Mouse (Mus musculus) heart, embryonic 14.5 days (tissue): ENCODE data around the gene Vcpkmt. TPM values are rescaled to one million over a fixed set of nuclear protein-coding genes. Genes with fewer than 3 reads are reported as not detected.

Experiments
- ATAC-seq: fragments of 200-750 bp; cut with Nextera tagmentation; 2 replicates; pipeline ENCODE4 v1.8.0; 2017; ENCODE audit warnings: low read depth, moderate TSS enrichment; ENCODE audit not compliant: insufficient number of reproducible peaks, insufficient read depth, low FRiP score
- H3K27ac ChIP-seq, 2 experiments: fragments of 200-500 bp in 1 of 2; fragments of 300-500 bp in 1 of 2; sonication (generic) in 1 of 2; replicated peaks in 1 of 2; 2 replicates each; pipeline ENCODE4 v1.5.1; 2012 to 2014; ENCODE audit warnings: low read depth in 2 of 2, low read length in 2 of 2, control low read depth in 1 of 2, mild to moderate bottlenecking in 1 of 2, mixed read lengths in 1 of 2; ENCODE audit not compliant: control insufficient read depth in 1 of 2, insufficient read depth in 1 of 2
- H3K27me3 ChIP-seq: fragments of 300-500 bp; sonication (generic); 2 replicates; pipeline ENCODE4 v1.6.1; 2014; ENCODE audit warnings: mild to moderate bottlenecking, low read length, control low read depth; ENCODE audit not compliant: control insufficient read depth, insufficient read depth
- H3K36me3 ChIP-seq: fragments of 300-500 bp; sonication (generic); 2 replicates; pipeline ENCODE4 v1.6.1; 2014; ENCODE audit warnings: mild to moderate bottlenecking, control low read depth, low read length, mixed read lengths; ENCODE audit not compliant: control insufficient read depth, insufficient read depth
- H3K4me1 ChIP-seq, 2 experiments: fragments of 200-500 bp in 1 of 2; fragments of 300-500 bp in 1 of 2; sonication (generic) in 1 of 2; 2 replicates each; pipeline ENCODE4 v1.6.1; 2012 to 2014; ENCODE audit warnings: low read length in 2 of 2, control low read depth in 1 of 2, mixed read lengths in 1 of 2; ENCODE audit not compliant: control insufficient read depth in 2 of 2, insufficient read depth in 2 of 2
- H3K4me2 ChIP-seq: fragments of 300-500 bp; sonication (generic); 2 replicates; pipeline ENCODE4 v1.6.1; 2014; ENCODE audit warnings: mild to moderate bottlenecking, low read length
- H3K4me3 ChIP-seq, 2 experiments: fragments of 200-500 bp in 1 of 2; fragments of 300-500 bp in 1 of 2; sonication (generic) in 1 of 2; 2 replicates each; pipeline ENCODE4 v1.5.1; 2012 to 2014; ENCODE audit warnings: low read length in 2 of 2, mild to moderate bottlenecking in 2 of 2, control low read depth in 1 of 2, low read depth in 1 of 2, moderate library complexity in 1 of 2; ENCODE audit not compliant: control insufficient read depth in 1 of 2, insufficient read depth in 1 of 2
- H3K9ac ChIP-seq: fragments of 300-500 bp; sonication (generic); 2 replicates; pipeline ENCODE4 v1.6.1; 2014; ENCODE audit warnings: mild to moderate bottlenecking, low read length
- H3K9me3 ChIP-seq: fragments of 300-500 bp; sonication (generic); 2 replicates; pipeline ENCODE4 v1.6.1; 2016; ENCODE audit warnings: low read length, control low read depth; ENCODE audit not compliant: control insufficient read depth
- WGBS: fragments of 180-500 bp; shearing (Covaris S2); extraction: QIAGEN DNeasy Blood & Tissue Kit; methylation state at CpG from one replicate; pipeline ENCODE4 v1.1.7; 2014; 5-methylcytosine and 5-hydroxymethylcytosine counted together
- microRNA-seq: library from miRNA; unstranded; fragments of <30 nt; microRNA quantifications from one replicate; pipeline ENCODE4, GENCODE M21; 2016
- polyA plus RNA-seq: library from polyadenylated mRNA; unstranded; fragments of >200 nt; fragmentation: Nextera tagmentation; extraction: Ambion mirVana; gene quantifications from 2 replicates; pipeline ENCODE4 v1.2.1, GENCODE M21; 2014

Gene Vcpkmt
- polyA plus RNA-seq, 1 experiment from 2014 or later = 14.2 TPM

DNA sequence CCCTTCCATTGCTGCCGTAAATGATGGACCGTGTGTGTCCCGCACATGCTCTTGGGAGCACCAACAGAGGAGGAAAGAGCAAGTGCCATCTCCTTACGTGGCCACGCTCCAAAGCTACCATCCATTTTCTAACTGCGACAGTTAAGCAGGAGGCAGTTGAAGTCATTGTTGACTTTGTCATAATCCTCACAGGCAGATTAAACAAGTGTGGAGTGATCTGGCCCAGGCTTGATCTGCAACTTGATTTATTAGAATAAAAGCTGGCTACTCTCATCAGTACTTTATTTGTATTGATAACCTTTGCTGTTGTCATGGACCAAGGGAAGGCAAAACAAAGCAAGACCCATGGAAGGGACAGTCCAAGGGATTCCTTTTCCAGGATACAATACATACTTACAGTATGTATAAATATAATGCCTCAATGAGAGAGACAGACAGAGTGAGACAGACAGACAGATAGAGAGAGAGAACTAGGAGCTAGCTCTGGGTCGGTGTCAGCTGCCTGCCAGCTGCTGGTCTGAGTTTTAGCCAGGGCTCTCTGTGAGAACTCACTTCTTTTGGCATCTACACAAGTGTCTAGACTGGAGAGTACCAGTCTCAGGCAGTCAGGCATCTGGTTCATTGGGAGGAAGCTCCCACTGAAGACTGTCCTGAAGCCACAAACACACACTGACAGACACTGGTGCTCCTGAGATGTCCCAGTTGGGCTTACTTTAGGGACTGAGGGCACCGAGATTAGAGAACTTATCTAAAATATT is 54.4 kb downstream of the Vcpkmt start:
- no peaks in the 10 kb centered on the region for H3K9me3 ChIP-seq
- H3K4me1 ChIP-seq = peaks cover 11% of the 10 kb centered on the region in 2 experiments
- no peak overlapping the region for H3K4me2 ChIP-seq
- no peak overlapping the region for H3K4me3 ChIP-seq
- H3K27me3 ChIP-seq = no peaks in the 10 kb centered on the region
- no peaks in the 10 kb centered on the region for H3K36me3 ChIP-seq
- WGBS = 85% methylated on average over 8 of the region's 8 CpGs
- H3K9ac ChIP-seq = no peak overlapping the region
- no peak for ATAC-seq
- H3K27ac ChIP-seq = no peak overlapping the region

Small RNAs within 50 kb of the gene (microRNA-seq; reads per million reads assigned to microRNA genes)
- not detected for gene Gm23018

Other genes with a start within 250 kb of the Vcpkmt start
- gene Nemf, start 225.9 kb downstream of the Vcpkmt start, polyA plus RNA-seq = 62.7 and 62.9 TPM in 2 replicates
- gene Arf6, start 210.9 kb downstream of the Vcpkmt start, polyA plus RNA-seq = 41.5 and 49.9 TPM in 2 replicates
- gene Gm9887, start 210.6 kb downstream of the Vcpkmt start, polyA plus RNA-seq = 1.5 and 1.7 TPM in 2 replicates
- gene Sos2, start 98.8 kb upstream of the Vcpkmt start, polyA plus RNA-seq = 10.3 and 13.0 TPM in 2 replicates
- 13.8 and 15.9 TPM in 2 replicates for gene L2hgdh, start 141.8 kb upstream of the Vcpkmt start, polyA plus RNA-seq
- gene Atp5s, start 141.9 kb upstream of the Vcpkmt start, polyA plus RNA-seq = 42.3 and 44.6 TPM in 2 replicates
- gene Cdkl1, start 208.2 kb upstream of the Vcpkmt start, polyA plus RNA-seq = 6.7 and 6.9 TPM in 2 replicates